Mouse (Mus musculus) testis, postnatal 14 days (tissue): ENCODE data around the gene Bcl11a.

ENCODE experiments used
- DNase-seq: peaks from one replicate; pipeline ENCODE4 v3.0.0; 2021; ENCODE audit warnings: low spot score

Bcl11a gene

DNA sequence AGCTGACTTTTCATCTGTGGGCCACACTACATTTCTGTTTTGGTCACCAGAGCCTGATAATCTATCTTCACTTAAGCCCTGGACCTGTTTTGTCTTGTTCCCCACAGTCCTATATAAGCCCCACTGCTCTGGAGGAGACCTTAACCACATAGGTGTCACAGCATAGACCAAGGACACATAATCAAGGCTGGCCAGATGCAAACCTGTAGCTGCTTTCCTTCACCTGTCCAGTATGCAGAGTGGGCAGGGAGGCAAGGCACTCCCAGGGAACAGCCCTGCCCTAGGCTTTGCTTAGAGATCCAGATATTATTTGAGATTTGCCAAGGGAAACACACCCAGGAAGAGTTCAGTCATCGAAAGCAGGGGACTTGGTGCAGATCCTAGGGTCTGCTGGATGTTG lies 125.6 kb downstream of the Bcl11a start:
- no peak for DNase-seq

DNA sequence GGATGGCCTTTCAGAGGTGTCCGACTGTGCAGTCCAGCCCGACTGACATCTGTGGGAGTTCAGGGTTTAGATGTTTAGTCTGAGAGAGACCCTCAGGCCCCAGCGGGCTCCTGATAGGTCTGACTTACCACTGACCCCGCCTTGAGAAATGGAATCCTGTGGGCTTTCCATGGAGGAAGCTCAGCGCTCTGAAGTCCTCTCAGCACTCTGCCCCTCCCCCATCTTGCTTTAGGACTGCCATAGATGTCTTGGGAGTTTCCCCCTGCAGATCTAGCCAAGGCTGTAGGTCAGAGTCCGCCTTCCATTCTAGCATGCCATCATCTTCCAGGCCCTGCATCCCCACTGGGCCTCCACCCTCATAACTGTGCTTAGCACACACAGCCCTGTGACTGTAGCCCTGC lies 131.1 kb downstream of the Bcl11a start:
- no peak for DNase-seq

DNA sequence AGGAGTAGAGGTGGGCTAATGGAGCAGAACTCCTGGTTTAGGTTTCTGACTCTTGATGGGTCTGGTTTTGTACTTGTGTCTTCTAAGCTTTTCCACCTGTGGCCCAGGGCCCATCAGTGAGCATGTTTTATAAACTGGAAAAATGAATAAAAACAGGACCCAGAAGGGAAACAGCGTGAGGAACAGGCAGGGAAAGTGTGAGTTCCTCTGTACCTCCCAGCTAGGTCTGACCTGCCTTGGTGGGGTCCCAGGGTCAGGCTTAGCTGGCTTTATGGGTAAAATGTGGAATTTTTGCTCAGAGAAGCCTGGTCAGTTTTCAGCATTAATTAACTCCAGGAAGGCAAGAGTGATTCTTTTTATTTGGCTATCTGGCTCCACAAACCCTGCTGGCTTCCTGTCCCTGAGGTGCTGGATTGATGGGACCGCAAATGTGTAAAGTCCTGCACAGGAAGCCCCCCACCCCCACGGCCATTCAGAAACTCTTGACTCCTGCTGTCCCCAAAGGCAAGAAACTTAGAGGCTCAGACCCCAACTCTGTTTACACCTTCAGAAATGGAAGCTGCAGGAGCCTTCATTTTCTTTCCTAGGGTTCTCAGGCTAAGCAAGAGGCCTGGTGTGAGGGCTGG lies 136.8 kb downstream of the Bcl11a start:
- DNase-seq, result no peak

DNA sequence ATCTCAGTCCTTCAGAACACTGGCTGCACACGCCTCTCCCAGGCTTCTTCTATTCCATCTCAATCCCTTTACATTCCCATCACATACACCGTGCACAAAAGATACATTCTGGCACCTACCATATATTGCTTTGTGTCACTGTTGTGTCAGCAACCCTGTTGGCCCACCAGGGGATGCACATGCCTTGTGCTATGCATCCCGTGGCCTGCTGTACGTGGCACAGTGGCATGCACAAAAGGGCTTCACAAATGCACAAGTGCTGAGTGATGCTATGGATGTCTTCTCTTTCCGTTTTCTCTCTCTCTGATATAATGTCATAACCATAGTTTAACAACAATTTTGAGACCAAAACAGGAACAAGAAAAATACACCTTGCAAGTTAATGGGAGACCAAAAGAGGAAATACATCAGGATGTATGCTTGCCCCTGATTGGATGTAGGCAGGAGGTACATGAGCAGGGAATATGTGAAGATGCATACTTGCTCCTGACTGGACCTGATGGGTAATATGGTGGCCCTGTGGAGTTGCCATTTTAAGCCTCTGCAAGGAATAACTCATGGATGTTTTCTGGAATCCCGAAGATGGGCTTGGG lies 140.0 kb downstream of the Bcl11a start:
- DNase-seq, result no peak

DNA sequence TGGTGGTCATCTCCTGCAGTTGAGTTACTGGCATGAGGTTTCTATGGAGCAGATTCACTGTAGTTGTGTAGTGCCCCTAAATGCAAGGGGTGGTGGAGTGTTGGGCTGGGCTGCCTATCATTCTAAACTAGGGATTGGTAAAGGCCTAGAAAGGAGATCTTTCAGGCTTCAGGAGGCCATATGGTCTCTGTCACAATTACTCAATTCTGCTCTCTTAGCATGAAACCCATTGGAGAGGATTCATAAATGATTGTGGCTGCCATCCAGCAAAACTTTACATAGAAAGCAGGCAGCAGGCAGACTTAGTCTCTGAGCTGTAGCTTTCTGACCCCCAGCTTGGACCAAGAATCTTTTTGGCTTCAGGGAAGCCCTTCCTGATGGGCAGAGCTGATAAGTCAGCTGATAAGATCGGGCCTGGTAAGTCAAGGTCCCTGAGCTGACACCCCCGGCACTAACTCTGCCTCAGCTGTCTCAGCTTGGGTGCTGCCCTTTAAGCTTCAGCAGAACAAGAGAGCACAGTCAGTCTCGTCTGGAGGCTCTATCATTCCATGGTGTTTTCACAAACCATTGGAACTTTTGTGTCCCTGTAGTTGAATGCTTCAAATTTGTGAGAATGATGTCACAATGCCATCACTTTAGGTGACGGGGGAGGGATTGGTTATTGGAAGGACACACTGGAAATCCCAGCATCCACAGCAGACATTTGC lies 143.9 kb downstream of the Bcl11a start:
- DNase-seq, result no peak
